Mouse (Mus musculus) frontal cortex, postnatal 36 days (tissue): ENCODE measurements at regions not wholly inside any gene's neighbourhood (a gene's known extent, or its start where the extent isn't known, plus 50 kb on each side); places are given as distances from the start of the nearest gene placed in this dataset.

Experiments used
- DNase-seq, 2 experiments: peaks; one replicate each; pipeline ENCODE4 v3.0.0; 2022; ENCODE audit warnings: low spot score in 2 of 2

DNA sequence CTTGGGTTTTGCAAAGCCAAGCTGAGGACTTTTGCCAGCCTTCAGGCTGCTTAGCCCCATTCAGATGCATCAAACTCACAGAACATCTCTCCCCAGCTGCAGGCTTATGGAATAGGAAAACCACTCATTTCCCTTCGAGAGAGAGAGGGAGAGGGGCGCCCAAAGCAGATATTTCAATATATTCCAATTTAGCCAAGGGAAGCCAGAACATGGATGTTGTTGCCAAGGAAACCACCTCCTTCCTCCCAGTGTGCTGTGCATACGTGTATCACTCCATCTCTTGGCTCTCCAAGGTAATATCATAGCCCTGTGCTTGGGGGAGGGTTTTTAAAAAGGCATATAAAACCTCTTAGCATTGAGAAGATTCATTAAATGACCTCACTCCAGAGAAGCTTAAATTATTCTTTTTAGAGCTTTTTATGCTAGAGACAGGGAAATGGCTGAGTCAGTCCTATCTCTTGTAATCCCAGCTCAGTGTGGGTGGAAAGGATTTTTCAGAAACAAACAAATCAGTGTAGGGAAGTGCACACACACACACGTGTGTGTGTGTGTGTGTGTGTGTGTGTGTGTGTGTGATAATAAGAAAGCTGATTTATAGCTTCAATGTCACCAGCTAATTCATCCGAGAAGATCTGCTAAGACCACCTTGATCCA is 245.1 kb downstream of the Rps24 start:
- no peak for DNase-seq

DNA sequence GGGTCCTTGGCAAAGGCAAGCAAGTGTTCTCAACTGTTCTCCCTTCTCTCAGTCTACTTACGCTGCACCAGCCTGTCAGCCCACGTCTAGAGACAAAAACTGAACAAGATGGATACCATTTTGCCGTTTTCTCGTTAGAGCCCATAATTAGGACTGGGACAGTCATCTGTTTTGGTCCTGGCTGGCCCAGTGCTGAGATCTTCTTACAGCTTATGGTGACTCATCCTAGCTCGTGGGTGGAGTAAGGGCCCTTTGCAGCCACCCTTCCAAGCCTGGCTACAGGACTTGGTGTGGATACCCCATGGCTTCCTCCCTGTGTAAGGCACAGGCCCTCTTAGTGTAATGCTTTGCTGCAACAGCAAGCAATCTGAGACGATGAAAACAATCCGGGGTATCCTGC is 246.4 kb downstream of the Rps24 start:
- no peak for DNase-seq

DNA sequence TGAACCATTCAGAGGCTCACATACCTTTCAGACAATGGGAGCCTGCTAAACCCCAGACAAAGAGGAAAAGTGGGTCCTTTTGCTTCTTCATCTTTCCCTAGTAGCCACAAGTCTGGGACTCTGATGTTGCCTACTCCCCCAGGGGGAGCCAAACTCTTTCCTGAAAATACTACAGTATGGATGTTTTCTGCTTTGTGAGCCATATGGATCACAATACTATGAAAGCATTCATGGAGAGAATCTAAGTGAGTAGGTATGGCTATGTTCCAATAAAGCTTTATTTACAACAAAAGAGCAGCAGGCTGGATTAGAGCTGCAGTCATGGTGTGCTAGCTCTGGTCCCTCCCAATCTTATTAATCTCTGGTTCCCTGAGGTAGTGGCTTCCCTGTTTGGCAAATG is 251.9 kb downstream of the Rps24 start:
- peak in 1 of 2 experiments; percentile 53 for DNase-seq

DNA sequence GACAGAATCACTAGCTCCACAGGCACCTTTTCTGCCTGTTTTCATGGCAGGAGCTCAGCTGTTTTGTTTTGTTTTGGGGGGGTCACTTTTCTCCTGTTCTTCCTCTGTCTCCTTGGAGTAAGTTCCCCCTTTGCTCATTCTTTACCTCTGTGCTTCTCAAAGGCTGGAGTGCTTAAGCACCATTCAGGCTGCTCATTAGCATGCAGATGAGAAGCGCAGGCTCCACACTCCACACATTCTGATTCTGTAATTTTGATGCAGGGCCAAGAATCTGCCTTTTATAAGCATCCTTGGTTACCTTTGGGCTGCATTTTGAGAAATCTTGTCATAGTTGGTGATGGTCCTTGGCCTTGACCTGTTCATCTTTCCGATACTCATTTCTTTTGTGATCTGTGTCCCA is 257.5 kb downstream of the Rps24 start:
- no peak for DNase-seq

DNA sequence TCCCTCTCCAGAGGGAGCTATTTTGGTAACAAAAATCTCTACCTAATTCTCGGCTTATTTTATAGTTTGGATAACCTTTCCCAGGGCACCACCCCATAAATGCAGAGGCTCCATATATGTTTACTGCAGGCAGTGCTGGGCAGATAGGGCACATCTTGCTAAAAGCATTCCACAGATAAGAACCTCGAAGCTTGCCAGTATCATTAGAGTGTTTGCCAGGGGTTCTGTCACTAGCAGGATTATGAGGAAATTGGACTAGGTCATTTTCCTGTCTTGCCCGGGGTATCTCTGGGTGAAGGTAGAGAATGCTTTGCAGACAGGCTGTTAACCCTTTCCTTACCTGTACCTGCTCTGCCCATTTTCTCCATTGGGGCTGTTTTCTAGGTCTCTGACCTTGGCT is 258.8 kb downstream of the Rps24 start:
- DNase-seq: no peak

DNA sequence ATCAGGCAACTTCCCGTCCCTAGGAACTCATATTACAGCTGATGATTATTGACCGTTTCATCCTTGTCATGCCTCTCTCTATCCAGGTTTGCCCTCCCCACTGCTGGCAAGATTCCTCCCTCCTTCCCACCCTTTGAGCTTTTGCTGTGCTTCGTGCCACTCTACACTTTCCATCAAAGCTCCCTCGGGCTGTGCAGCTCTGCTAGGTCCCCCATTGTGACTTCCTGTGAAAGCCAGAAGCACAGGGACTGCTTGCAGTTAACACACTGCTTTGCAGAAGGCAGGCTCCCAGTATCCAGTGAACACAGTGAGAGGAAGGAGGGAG is 260.5 kb downstream of the Rps24 start:
- no peak for DNase-seq

DNA sequence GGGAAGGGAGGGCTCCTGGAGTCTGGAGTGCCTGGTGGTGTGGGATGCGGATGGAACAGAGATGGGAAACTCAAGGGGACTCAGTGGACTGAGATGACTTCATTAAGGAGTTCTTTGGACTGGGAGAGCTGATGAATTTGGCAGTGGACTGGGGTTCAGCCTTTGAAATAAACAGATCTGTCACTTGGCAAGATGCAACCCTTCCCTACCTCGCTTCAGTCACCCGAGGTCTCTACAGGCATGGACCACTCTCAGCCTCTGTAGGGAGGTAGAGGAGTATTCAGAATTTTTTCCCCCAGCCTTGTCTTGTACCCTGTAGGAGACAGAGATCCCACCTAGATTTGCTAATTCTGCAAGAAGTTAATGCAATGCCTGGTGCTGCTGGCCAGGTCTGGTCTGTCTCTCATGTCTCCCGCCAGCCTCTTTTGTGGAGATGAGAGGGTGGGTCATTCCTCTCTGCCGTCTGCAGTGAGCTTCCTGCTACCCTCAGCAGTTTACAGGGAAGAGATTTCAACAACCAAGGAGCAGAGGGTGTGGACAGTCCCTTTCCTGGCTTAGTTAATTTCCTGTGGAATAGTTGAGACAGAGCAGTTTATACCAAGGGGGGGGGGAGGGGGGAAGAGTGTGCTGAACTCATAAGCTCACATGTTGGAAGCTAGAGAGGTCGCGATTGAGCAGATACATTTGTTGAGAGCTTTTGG is 261.0 kb downstream of the Rps24 start:
- DNase-seq: no peak

DNA sequence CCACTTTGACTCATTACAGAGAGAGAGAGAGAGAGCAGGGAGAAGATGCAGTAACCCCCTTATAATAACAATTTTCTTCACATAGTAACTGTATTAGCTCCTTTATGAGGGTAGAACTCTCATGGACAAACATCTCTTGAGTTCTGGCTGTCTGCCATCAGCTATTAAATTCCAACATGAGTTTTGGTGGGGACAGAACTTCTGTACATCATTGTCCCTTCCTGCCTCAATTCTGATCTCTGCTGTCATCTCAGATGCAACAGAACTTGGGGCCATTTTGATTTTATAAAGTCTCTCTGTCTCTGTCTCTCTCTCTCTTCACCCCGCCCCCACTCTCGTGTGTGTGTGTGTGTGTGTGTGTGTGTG is 261.6 kb downstream of the Rps24 start:
- no peak for DNase-seq

DNA sequence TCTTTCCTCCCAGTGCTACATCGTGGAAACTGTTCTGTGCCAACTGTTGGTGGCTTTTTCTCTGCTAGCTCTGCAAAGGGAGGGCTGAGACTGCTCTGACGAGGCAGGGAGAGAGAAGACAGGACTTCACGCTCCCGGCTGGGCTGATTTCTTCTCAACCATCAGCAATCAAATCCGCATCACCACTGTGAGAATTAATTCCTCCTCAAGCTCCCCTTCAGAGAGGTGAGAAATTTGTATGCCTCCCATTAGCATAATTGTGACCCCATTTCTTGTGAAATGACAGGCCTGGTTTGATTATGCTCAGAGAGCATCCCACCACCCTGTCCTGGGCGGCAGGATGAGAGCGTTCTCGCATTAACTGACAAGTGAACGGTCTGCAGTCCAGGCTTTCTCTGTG is 262.4 kb downstream of the Rps24 start:
- DNase-seq: no peak

DNA sequence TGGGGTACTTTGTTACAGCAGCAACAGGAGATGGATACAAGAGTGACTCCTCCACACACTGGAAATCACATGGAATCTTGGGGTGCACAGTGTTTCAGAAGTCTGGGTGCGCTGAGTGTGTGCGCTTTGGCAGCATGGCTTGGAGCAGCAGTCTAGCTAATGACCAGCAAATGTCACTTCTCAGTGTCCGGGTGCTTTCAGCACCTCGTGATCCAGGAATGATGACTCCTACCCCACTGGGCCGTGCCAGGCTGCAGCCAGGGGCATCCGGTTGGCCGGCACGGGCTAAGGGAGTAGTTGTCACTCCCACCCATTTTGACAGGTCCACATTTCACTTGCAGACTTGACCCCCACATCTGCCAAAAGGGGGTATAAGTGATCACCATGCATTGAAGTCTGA is 264.3 kb downstream of the Rps24 start:
- no peak for DNase-seq

DNA sequence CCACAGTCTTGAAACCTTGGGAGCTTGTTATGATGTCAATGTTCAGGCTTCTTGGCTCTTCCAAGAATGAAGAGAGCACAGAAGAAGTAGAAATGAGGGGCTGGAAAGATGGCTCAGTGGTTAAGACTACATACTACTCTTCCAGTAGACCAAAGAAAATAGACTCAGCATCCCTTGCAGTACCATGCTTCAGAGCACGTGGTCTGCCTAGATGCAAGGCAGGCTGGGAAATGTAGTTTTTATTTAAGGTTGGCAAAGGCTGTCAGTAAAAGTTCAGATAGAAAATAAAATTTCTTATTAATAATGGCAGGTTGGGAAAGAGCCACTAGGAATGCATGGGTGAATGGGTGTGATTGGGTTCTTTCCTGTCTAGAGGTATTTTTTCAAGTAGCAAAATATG is 267.8 kb downstream of the Rps24 start:
- DNase-seq: no peak

DNA sequence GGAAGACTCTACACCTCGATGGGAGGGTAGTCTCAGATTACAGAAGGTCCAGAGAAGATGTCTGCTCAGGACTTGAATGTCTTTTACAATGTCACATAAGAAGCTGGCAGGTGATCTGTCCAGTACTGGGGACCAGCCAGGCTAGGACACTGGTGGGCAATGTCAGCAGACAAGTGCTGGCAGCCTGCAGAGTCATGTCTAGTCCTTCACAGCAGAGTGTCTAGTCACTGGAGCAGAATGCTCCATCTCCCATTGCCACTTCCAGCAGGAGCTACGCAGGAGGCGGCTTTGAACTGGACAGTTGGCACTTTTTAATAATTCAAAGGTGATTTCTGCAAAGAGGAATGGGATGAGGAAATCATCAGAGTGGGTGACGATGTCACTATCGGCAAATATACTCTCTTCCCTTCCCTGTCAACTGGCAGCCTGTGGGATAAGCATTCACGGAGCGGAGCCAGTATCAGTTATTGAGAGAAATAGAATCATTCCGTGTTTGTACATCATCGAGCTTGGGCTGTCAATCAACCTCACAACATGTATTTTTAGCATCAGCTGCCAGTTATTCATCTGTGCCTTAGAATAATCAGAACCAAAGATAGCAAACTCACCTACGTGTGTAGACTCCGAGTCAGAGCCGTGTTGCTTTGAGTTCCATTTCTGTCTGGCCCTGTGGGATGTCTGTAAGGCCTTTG is 268.6 kb downstream of the Rps24 start:
- no peak for DNase-seq

DNA sequence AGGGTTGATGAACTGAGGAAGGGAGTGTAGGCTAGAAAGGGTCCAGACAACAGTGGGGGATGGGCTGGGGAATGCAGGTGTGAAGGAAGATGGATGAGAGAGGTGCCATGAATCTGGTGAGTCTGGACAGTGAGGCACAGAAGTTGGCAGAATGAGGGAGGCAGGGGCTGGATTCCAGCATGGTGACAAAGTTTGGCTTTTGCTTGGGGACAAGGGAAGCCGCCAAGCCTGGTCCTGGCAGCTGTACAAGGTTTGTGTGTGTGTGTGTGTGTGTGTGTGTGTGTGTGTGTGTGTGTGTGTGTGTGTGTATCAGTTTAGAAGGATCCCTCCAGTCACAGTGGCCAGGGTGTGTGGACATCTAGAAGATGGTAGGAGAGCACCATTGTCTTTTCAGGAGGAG is 270.4 kb downstream of the Rps24 start:
- no peak for DNase-seq

DNA sequence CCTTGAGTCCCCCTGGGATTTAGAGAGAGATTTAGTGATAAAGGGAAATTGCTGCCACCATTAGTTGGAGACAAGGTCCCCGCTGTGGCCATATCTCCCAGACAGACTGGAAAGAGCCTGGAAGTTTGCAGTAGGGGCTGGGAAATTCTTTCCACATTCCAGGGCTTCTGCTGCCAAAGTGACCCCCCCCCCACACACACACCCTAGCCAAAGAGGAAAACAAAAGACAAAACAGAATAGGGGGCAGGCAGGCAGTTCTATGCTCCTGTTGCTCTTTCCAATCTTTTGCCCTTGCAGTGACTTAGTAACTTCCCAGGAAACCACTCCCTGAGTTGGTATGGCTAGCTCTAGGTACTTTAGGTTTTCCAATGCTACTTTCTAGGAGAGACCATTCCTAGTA is 270.9 kb downstream of the Rps24 start:
- DNase-seq: no peak

DNA sequence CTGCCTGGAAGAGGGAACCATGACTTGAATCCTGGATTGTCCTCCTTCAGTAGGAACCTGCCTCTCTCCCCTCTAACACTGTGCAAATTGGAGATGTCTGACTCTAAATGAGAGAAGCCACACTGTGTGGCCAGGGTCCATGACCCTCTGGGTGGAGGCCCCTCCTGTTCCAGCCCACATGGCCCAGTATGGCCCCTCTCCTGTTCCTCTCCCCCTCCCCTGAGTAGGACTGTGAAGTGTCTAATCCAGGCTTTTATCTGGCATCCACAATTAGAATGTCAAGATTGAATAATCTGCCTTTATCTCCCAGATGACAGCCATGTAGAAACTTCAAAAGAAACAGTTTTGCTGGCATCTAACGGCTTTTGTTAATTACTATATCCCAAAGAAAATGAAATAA is 274.0 kb downstream of the Rps24 start:
- DNase-seq: no peak

DNA sequence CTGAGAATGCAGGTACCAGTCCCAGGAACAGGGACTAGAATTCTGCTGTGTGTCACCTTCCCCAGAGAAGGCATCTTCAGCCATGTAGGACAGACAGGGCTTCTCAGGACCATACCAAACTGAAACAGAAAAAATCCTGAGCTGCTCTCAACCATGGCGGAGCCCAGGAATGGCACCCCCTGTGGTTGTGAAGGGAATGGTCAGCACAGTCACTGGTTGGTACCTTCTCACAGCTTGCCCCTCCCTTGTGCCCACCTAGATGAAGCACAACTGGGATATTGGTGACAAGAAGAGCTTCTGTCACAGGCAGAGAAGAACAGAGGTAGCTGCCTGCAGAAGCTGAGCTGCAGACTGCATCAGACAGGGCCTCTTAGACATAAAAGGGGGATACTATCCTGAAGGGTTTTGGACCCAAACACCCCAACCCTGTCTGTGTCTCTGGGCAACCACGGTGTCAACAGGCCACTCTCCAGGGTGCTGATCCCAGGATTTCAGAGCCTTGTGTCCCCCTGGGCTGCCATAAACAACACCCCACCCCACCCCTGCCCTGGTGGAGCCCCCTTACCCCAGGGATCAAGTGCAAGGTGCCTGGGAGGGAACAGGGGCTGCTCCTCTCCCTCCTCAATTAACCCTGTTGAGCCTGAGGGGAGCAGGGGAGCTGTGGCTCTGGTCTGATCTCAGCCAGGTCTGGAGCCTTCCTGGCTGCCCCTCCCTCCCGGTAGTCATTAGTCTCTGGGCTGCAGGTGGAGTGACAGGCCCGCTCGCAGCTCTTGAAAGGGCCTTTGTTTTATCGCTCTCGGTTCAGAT is 275.7 kb downstream of the Rps24 start:
- DNase-seq: no peak

DNA sequence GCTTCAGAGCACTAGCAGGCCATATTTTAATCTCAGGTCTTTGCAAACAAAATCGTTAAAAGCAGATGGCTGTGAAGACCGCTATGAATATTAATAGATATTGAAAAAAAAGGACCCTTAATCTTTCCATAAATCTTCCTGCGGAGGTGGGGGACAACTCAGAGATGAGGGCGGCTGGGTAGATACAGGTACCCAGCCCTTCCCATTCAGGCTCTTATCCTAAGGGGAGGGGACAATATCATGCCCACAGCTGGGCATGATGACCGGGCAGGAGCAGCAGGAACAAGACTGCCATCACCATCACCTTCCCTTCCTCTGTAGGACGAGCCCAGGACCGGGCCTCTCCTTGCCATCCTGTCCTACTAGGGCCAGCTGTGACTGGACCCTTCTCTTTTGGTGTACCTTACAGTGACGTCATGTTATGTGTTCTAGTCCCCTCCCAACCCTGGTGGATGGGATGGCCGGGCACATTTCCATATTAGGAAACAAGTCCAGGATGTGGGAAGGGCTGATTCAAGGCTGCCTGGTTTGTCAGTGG is 276.4 kb downstream of the Rps24 start:
- DNase-seq: no peak

DNA sequence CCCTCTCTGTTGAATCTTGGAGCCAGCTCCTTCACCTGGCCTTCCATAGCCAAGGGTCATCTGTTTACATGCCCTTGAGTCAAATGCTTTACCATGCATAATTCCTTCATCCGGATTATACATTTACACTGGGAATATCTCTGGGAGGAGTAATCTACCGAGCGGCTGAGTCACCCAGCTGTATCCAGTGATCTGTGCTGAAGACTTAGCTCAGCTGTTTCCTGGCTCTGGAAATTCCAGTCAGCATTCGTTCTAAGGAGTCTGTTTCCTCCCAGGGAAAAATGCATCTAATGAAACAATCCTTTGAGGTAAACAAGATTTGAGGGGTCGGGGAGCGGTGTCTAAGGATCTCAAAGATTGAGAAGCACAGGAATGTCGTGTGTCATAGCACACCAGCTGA is 276.9 kb downstream of the Rps24 start:
- DNase-seq: no peak

DNA sequence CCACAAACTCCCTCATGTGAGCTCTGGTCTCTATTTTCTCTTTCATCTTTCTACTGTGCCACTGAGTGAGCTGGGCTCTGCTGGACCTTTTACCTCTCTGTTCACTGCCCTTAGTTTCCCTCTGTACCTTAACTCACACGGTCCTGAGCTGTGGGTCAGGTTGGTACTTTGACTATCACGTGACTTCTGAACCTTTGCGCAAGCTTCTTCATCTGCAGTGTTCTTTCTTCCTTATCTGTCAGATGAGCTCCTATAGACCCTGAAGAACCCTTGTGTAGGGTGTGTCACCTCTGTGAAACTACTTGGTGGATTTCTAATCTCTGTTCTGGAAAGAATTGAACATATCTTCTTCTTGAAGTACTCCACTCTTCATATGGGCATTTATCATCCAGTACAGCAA is 279.3 kb downstream of the Rps24 start:
- no peak for DNase-seq

DNA sequence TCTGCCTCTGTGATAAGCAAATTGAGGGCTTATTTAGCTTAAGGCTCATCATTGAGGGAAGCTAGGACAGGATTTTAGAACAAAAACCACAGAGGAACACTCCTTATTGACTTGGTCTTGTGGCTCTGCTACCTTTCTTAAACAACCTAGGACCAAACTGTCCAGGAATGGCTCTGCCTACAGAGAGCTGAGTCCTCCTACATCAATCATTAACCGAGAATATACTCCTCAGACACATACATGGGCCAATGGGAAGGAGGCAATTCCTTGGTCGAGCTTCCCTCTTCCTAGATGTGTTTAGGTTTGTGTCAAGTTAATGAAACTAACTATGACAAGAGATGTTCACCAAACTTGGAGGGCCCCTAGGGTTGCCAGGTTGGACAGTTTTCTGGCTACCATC is 279.8 kb downstream of the Rps24 start:
- DNase-seq: no peak

DNA sequence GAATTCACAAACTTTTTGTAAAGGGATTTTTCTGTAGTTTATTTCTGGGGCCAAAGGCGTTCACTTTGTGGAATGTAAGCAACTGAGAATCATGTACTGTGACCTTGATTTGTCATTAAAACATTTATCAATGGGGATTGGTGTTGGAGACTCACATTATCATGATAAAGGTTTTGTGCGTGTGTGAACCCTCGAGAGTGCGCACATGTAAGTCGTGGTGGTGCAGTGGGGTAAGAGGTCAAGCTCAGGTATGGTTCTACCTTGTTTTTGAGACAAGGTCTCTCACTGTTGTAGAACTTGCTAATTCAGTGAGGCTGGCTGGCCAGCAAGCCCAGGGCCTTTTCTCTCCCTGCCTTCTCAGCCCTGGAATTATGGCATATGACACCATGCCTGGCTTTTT is 280.4 kb downstream of the Rps24 start:
- no peak for DNase-seq

DNA sequence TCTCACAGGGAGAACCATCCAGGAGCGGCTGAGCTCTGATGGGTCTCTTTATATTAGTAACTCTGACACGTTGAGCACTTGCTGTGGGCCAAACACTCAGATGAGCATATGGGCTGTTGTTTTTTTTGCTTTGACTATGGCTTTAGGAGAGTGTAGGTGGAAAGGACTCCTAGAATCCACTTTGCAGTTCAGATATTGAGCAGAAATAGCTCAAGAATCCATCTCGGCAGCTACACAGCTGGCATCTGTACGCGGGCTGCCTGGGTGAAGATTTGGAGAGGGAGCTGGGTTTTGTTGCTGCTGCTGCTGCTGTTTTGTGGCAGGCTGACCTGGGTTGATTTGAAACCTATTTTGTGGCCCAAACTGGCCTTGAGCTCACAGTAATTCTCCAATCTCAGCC is 281.0 kb downstream of the Rps24 start:
- peak in 1 of 2 experiments; percentile 68 for DNase-seq
